Mouse (Mus musculus): ENCODE data around the gene Arntl. TPM values are rescaled to one million over a fixed set of nuclear protein-coding genes. Genes with fewer than 3 reads are reported as not detected.

The Arntl gene
- total and polyA plus RNA-seq, 2 experiments from 2014 or later = 21.1 to 29.7 TPM

- WGBS = 100% methylated on average over 1 of the region's 1 CpGs
- H3K4me2 ChIP-seq (ENCODE audit: low read depth, low read length, poor library complexity, severe bottlenecking) = no peak overlapping the region
- ATAC-seq (ENCODE audit: low FRiP score) = no peak
Measured at GRCm38 (mm10) chr7:113224620-113225019, 17.4 kb downstream of the Arntl start.

DNA sequence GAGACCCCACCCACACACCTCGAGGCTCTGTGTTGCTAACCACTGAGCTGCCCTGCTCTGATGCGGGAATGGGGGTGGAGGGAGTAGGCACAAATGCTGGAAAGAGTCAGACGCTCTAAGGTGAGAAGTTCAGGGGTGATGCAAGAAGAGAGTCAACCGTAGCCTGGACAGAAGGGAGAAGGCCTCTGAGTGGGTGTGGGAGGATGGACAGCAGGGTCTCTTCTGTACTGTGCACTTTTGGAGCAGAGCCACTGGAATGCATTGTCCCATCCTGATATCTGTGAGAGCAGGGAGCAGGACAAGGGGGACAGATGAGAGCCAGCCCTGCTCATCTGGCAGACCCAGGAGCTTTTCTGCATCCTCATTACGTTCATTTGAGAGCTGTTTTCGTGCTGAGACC, 21.2 kb downstream of the Arntl start:
- no peak for DNase-seq (ENCODE audit: low spot score)
- H3K4me2 ChIP-seq (ENCODE audit: low read depth, low read length, poor library complexity, severe bottlenecking) = no peak overlapping the region
- no peak for ATAC-seq (ENCODE audit: low FRiP score)
- WGBS = 78% methylated on average over 6 of the region's 6 CpGs
- no peak overlapping the region for H3K4me3 ChIP-seq (ENCODE audit: low read depth, low read length)
- TF ChIP-seq CTCF (IDR thresholded peaks at IDR 0.05) = no peak
- no peaks in the 10 kb centered on the region; the same call in 1 of the 2 replicates for H3K4me1 ChIP-seq (ENCODE audit: insufficient read depth, low read length)
- H3K36me3 ChIP-seq (ENCODE audit: insufficient read depth, low read length) = no peaks in the 10 kb centered on the region
- H3K9me3 ChIP-seq (ENCODE audit: low read length) = no peaks in the 10 kb centered on the region
- no peaks in the 10 kb centered on the region for H3K27me3 ChIP-seq (ENCODE audit: insufficient read depth, low read length)
- no peak overlapping the region for H3K9ac ChIP-seq (replicated peaks; ENCODE audit: low read length, poor library complexity, severe bottlenecking)
- H3K27ac ChIP-seq (ENCODE audit: low read depth, low read length) = no peak overlapping the region

More at GRCm38 (mm10) chr7:113224620-113225019, 17.4 kb downstream of the Arntl start:
- H3K36me3 ChIP-seq (ENCODE audit: insufficient read depth, low read length) = no peaks in the 10 kb centered on the region
- H3K4me3 ChIP-seq (ENCODE audit: low read depth, low read length) = no peak overlapping the region
- H3K9ac ChIP-seq (replicated peaks; ENCODE audit: low read length, poor library complexity, severe bottlenecking) = no peak overlapping the region
- H3K4me1 ChIP-seq (ENCODE audit: insufficient read depth, low read length) = no peaks in the 10 kb centered on the region; the same call in 1 of the 2 replicates
- DNase-seq (ENCODE audit: low spot score) = no peak
- no peaks in the 10 kb centered on the region for H3K27me3 ChIP-seq (ENCODE audit: insufficient read depth, low read length)
- TF ChIP-seq CTCF (IDR thresholded peaks at IDR 0.05) = no peak
- no peaks in the 10 kb centered on the region for H3K9me3 ChIP-seq (ENCODE audit: low read length)
- no peak overlapping the region for H3K27ac ChIP-seq (ENCODE audit: low read depth, low read length)

DNA sequence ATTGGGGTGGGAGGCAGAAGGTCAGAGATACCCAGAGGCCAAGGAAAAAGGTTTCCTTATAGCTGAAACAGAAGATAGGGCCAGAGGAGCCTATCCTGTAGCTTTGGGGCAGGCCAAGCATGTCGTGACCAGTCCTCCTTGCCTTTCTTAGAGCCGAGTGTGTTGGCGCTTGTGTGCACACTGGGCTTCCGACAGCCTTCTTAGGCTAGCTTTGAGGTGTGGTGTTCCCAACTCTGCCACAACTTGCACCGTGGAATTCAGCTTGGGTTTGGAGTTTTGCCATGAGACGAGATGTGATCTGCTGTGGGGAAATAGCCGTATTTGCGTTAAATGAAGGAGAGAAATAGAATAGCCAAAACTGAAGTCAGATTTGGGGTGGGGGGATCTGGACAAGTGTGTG, 28.9 kb downstream of the Arntl start:
- 92% methylated on average over 8 of the region's 8 CpGs for WGBS
- H3K27ac ChIP-seq (ENCODE audit: low read depth, low read length) = no peak overlapping the region
- H3K9ac ChIP-seq (replicated peaks; ENCODE audit: low read length, poor library complexity, severe bottlenecking) = no peak overlapping the region
- H3K27me3 ChIP-seq (ENCODE audit: insufficient read depth, low read length) = no peaks in the 10 kb centered on the region
- H3K36me3 ChIP-seq (ENCODE audit: insufficient read depth, low read length) = 0 out of 2 replicates have a peak, but pooled peaks cover 3% of the 10 kb centered on the region
- ATAC-seq (ENCODE audit: low FRiP score) (no peak), DNase-seq (ENCODE audit: low spot score) (no peak)
- no peak overlapping the region for H3K4me2 ChIP-seq (ENCODE audit: low read depth, low read length, poor library complexity, severe bottlenecking)
- TF ChIP-seq CTCF (IDR thresholded peaks at IDR 0.05) = no peak
- no peak overlapping the region for H3K4me3 ChIP-seq (ENCODE audit: low read depth, low read length)
- no peaks in the 10 kb centered on the region for H3K9me3 ChIP-seq (ENCODE audit: low read length)
- H3K4me1 ChIP-seq (ENCODE audit: insufficient read depth, low read length) = no peaks in the 10 kb centered on the region

- H3K9me3 ChIP-seq (ENCODE audit: low read length) = no peaks in the 10 kb centered on the region
- H3K4me3 ChIP-seq (ENCODE audit: low read depth, low read length) = no peak overlapping the region
- H3K27me3 ChIP-seq (ENCODE audit: insufficient read depth, low read length) = no peaks in the 10 kb centered on the region
- 0 out of 2 replicates have a peak, but pooled peaks cover 3% of the 10 kb centered on the region for H3K36me3 ChIP-seq (ENCODE audit: insufficient read depth, low read length)
- peaks cover 3% of the 10 kb centered on the region for H3K4me1 ChIP-seq (ENCODE audit: insufficient read depth, low read length)
- TF ChIP-seq CTCF (IDR thresholded peaks at IDR 0.05) = peak; percentile 40
- no peak overlapping the region for H3K9ac ChIP-seq (replicated peaks; ENCODE audit: low read length, poor library complexity, severe bottlenecking)
- no peak for ATAC-seq (ENCODE audit: low FRiP score)
- no peak overlapping the region for H3K4me2 ChIP-seq (ENCODE audit: low read depth, low read length, poor library complexity, severe bottlenecking)
- WGBS = 78% methylated on average over 6 of the region's 6 CpGs
- no peak overlapping the region for H3K27ac ChIP-seq (ENCODE audit: low read depth, low read length)
- no peak for DNase-seq (ENCODE audit: low spot score)
Measured at GRCm38 (mm10) chr7:113238365-113238764, 31.1 kb downstream of the Arntl start.

GRCm38 (mm10) chr7:113239448-113240130, 32.3 kb downstream of the Arntl start:
- H3K9ac ChIP-seq (replicated peaks; ENCODE audit: low read length, poor library complexity, severe bottlenecking) = no peak overlapping the region
- H3K27me3 ChIP-seq (ENCODE audit: insufficient read depth, low read length) = no peaks in the 10 kb centered on the region
- 73% methylated on average over 4 of the region's 4 CpGs for WGBS
- peaks cover 3% of the 10 kb centered on the region for H3K4me1 ChIP-seq (ENCODE audit: insufficient read depth, low read length)
- no peak overlapping the region for H3K27ac ChIP-seq (ENCODE audit: low read depth, low read length)
- H3K4me2 ChIP-seq (ENCODE audit: low read depth, low read length, poor library complexity, severe bottlenecking) = no peak overlapping the region
- H3K9me3 ChIP-seq (ENCODE audit: low read length) = no peaks in the 10 kb centered on the region
- DNase-seq (ENCODE audit: low spot score) (no peak), ATAC-seq (ENCODE audit: low FRiP score) (no peak)
- 0 out of 2 replicates have a peak, but pooled peaks cover 1% of the 10 kb centered on the region for H3K36me3 ChIP-seq (ENCODE audit: insufficient read depth, low read length)
- H3K4me3 ChIP-seq (ENCODE audit: low read depth, low read length) = no peak overlapping the region
- TF ChIP-seq CTCF (IDR thresholded peaks at IDR 0.05) = no peak

- H3K27ac ChIP-seq (ENCODE audit: low read depth, low read length) = no peak overlapping the region
- H3K4me2 ChIP-seq (ENCODE audit: low read depth, low read length, poor library complexity, severe bottlenecking) = no peak overlapping the region
- no peak for TF ChIP-seq CTCF (IDR thresholded peaks at IDR 0.05)
- no peaks in the 10 kb centered on the region for H3K27me3 ChIP-seq (ENCODE audit: insufficient read depth, low read length)
- 80% methylated on average over 1 of the region's 1 CpGs for WGBS
- DNase-seq (ENCODE audit: low spot score) (no peak), ATAC-seq (ENCODE audit: low FRiP score) (no peak)
- no peak overlapping the region for H3K9ac ChIP-seq (replicated peaks; ENCODE audit: low read length, poor library complexity, severe bottlenecking)
- H3K4me1 ChIP-seq (ENCODE audit: insufficient read depth, low read length) = peaks cover 3% of the 10 kb centered on the region
- no peaks in the 10 kb centered on the region for H3K36me3 ChIP-seq (ENCODE audit: insufficient read depth, low read length)
- H3K4me3 ChIP-seq (ENCODE audit: low read depth, low read length) = no peak overlapping the region
- H3K9me3 ChIP-seq (ENCODE audit: low read length) = no peaks in the 10 kb centered on the region
Measured at GRCm38 (mm10) chr7:113240438-113240837, 33.2 kb downstream of the Arntl start.

Data from midbrain, postnatal 0 days (tissue).